Mouse (Mus musculus): ENCODE measurements at regions not wholly inside any gene's neighbourhood (a gene's known extent, or its start where the extent isn't known, plus 50 kb on each side); places are given as distances from the start of the nearest gene placed in this dataset.
"Not testable (repeated sequence)": the region's sequence is repeated elsewhere in the genome, so short reads cannot be mapped to it uniquely, and the experiment has no call there.

GRCm38 (mm10) chr3:109224526-109224925, 101.6 kb downstream of the Slc25a24 start:
- WGBS: 87% methylated on average over 3 of the region's 3 CpGs
- no peaks in the 10 kb centered on the region for H3K9me3 ChIP-seq
- H3K36me3 ChIP-seq: no peaks in the 10 kb centered on the region
- H3K27me3 ChIP-seq: no peaks in the 10 kb centered on the region
- H3K9ac ChIP-seq: no peak overlapping the region
- H3K4me1 ChIP-seq (replicated peaks): no peaks in the 10 kb centered on the region
- no peak for ATAC-seq (ENCODE audit: low read depth)
- no peak overlapping the region for H3K4me3 ChIP-seq
- H3K27ac ChIP-seq (replicated peaks): no peak overlapping the region
- H3K4me2 ChIP-seq: no peak overlapping the region

- no peaks in the 10 kb centered on the region for H3K9me3 ChIP-seq
- no peaks in the 10 kb centered on the region for H3K4me1 ChIP-seq (replicated peaks)
- H3K4me3 ChIP-seq: no peak overlapping the region
- H3K27ac ChIP-seq (replicated peaks): no peak overlapping the region
- no peaks in the 10 kb centered on the region for H3K36me3 ChIP-seq
- no peaks in the 10 kb centered on the region for H3K27me3 ChIP-seq
- 60% methylated on average over 4 of the region's 4 CpGs for WGBS
- ATAC-seq (ENCODE audit: low read depth): no peak
- no peak overlapping the region for H3K4me2 ChIP-seq
- no peak overlapping the region for H3K9ac ChIP-seq
These were observed 106.2 kb upstream of the Vav3 start for GRCm38 (mm10) chr3:109234275-109234674.

GRCm38 (mm10) chr3:109236918-109237317, 103.5 kb upstream of the Vav3 start:
- no peak overlapping the region for H3K9ac ChIP-seq
- no peaks in the 10 kb centered on the region for H3K36me3 ChIP-seq
- H3K4me1 ChIP-seq (replicated peaks): no peaks in the 10 kb centered on the region
- no peak overlapping the region for H3K4me3 ChIP-seq
- no peak overlapping the region for H3K4me2 ChIP-seq
- no peaks in the 10 kb centered on the region for H3K27me3 ChIP-seq
- no peak overlapping the region for H3K27ac ChIP-seq (replicated peaks)
- 86% methylated on average over 5 of the region's 5 CpGs for WGBS
- H3K9me3 ChIP-seq: no peaks in the 10 kb centered on the region
- no peak for ATAC-seq (ENCODE audit: low read depth)

GRCm38 (mm10) chr3:109243491-109243890, 97.0 kb upstream of the Vav3 start:
- no peaks in the 10 kb centered on the region for H3K4me1 ChIP-seq (replicated peaks)
- H3K9me3 ChIP-seq: peaks cover 7% of the 10 kb centered on the region; the same call in 1 of the 2 replicates
- WGBS: 97% methylated on average over 1 of the region's 1 CpGs
- H3K27ac ChIP-seq (replicated peaks): no peak overlapping the region
- H3K4me3 ChIP-seq: no peak overlapping the region
- no peaks in the 10 kb centered on the region for H3K27me3 ChIP-seq
- no peaks in the 10 kb centered on the region for H3K36me3 ChIP-seq
- H3K9ac ChIP-seq: no peak overlapping the region
- no peak overlapping the region for H3K4me2 ChIP-seq
- no peak for ATAC-seq (ENCODE audit: low read depth)

- no peaks in the 10 kb centered on the region for H3K36me3 ChIP-seq
- no peak overlapping the region for H3K4me2 ChIP-seq
- peaks cover 7% of the 10 kb centered on the region; the same call in 1 of the 2 replicates for H3K9me3 ChIP-seq
- H3K4me3 ChIP-seq: no peak overlapping the region
- H3K4me1 ChIP-seq (replicated peaks): no peaks in the 10 kb centered on the region
- WGBS: 45% methylated on average over 1 of the region's 1 CpGs
- no peak for ATAC-seq (ENCODE audit: low read depth)
- H3K27me3 ChIP-seq: no peaks in the 10 kb centered on the region
- H3K9ac ChIP-seq: no peak overlapping the region
- no peak overlapping the region for H3K27ac ChIP-seq (replicated peaks)
These were observed 91.7 kb upstream of the Vav3 start for GRCm38 (mm10) chr3:109248801-109249200.

- no peaks in the 10 kb centered on the region for H3K27me3 ChIP-seq
- ATAC-seq (ENCODE audit: low read depth): no peak
- no peaks in the 10 kb centered on the region for H3K36me3 ChIP-seq
- WGBS: 71% methylated on average over 1 of the region's 1 CpGs
- no peaks in the 10 kb centered on the region for H3K4me1 ChIP-seq (replicated peaks)
- no peak overlapping the region for H3K27ac ChIP-seq (replicated peaks)
- no peak overlapping the region for H3K9ac ChIP-seq
- no peak overlapping the region for H3K4me2 ChIP-seq
- no peak overlapping the region for H3K4me3 ChIP-seq
- H3K9me3 ChIP-seq: peaks cover 7% of the 10 kb centered on the region; the same call in 1 of the 2 replicates
These were observed 91.1 kb upstream of the Vav3 start for GRCm38 (mm10) chr3:109249359-109249758.

- no peak overlapping the region for H3K9ac ChIP-seq
- 81% methylated on average over 2 of the region's 2 CpGs for WGBS
- H3K27ac ChIP-seq (replicated peaks): no peak overlapping the region
- no peak for ATAC-seq (ENCODE audit: low read depth)
- no peaks in the 10 kb centered on the region for H3K36me3 ChIP-seq
- H3K4me3 ChIP-seq: no peak overlapping the region
- H3K9me3 ChIP-seq: peaks cover under 1% of the 10 kb centered on the region; the same call in 1 of the 2 replicates
- no peak overlapping the region for H3K4me2 ChIP-seq
- no peaks in the 10 kb centered on the region for H3K27me3 ChIP-seq
- H3K4me1 ChIP-seq (replicated peaks): no peaks in the 10 kb centered on the region
These were observed 90.5 kb upstream of the Vav3 start for GRCm38 (mm10) chr3:109249989-109250388.

GRCm38 (mm10) chr3:109251716-109252115, 88.7 kb upstream of the Vav3 start:
- H3K9me3 ChIP-seq: no peaks in the 10 kb centered on the region
- WGBS: 71% methylated on average over 1 of the region's 1 CpGs
- no peaks in the 10 kb centered on the region for H3K36me3 ChIP-seq
- H3K27ac ChIP-seq (replicated peaks): no peak overlapping the region
- no peak overlapping the region for H3K9ac ChIP-seq
- no peak for ATAC-seq (ENCODE audit: low read depth)
- no peaks in the 10 kb centered on the region for H3K27me3 ChIP-seq
- no peak overlapping the region for H3K4me2 ChIP-seq
- H3K4me1 ChIP-seq (replicated peaks): no peaks in the 10 kb centered on the region
- H3K4me3 ChIP-seq: no peak overlapping the region

GRCm38 (mm10) chr3:109254001-109254630, 86.3 kb upstream of the Vav3 start:
- 82% methylated on average over 9 of the region's 9 CpGs for WGBS
- no peak overlapping the region for H3K9ac ChIP-seq
- H3K27me3 ChIP-seq: no peaks in the 10 kb centered on the region
- no peaks in the 10 kb centered on the region for H3K4me1 ChIP-seq (replicated peaks)
- no peaks in the 10 kb centered on the region for H3K36me3 ChIP-seq
- no peaks in the 10 kb centered on the region for H3K9me3 ChIP-seq
- H3K4me3 ChIP-seq: no peak overlapping the region
- no peak overlapping the region for H3K27ac ChIP-seq (replicated peaks)
- no peak for ATAC-seq (ENCODE audit: low read depth)
- H3K4me2 ChIP-seq: no peak overlapping the region

- H3K9me3 ChIP-seq: no peaks in the 10 kb centered on the region
- H3K27ac ChIP-seq (replicated peaks): no peak overlapping the region
- 91% methylated on average over 5 of the region's 5 CpGs for WGBS
- H3K9ac ChIP-seq: no peak overlapping the region
- H3K4me2 ChIP-seq: no peak overlapping the region
- no peak overlapping the region for H3K4me3 ChIP-seq
- H3K27me3 ChIP-seq: no peaks in the 10 kb centered on the region
- no peaks in the 10 kb centered on the region for H3K4me1 ChIP-seq (replicated peaks)
- ATAC-seq (ENCODE audit: low read depth): no peak
- H3K36me3 ChIP-seq: no peaks in the 10 kb centered on the region
These were observed 85.5 kb upstream of the Vav3 start for GRCm38 (mm10) chr3:109254957-109255356.

- no peak for ATAC-seq (ENCODE audit: low read depth)
- Histone ChIP-seq H3K9ac (no peak overlapping the region), H3K27me3 (no peaks in the 10 kb centered on the region), H3K36me3 (no peaks in the 10 kb centered on the region), H3K9me3 (no peaks in the 10 kb centered on the region), H3K27ac (replicated peaks) (no peak overlapping the region), H3K4me1 (replicated peaks) (no peaks in the 10 kb centered on the region), H3K4me3 (no peak overlapping the region), H3K4me2 (no peak overlapping the region)
- WGBS: 86% methylated on average over 5 of the region's 5 CpGs
These were observed 83.7 kb upstream of the Vav3 start for GRCm38 (mm10) chr3:109256723-109257122.

- not testable (repeated sequence) for H3K27ac ChIP-seq (replicated peaks); H3K9me3 ChIP-seq; H3K4me3 ChIP-seq; H3K27me3 ChIP-seq; ATAC-seq (ENCODE audit: low read depth); H3K9ac ChIP-seq; H3K4me1 ChIP-seq (replicated peaks); H3K4me2 ChIP-seq; H3K36me3 ChIP-seq
- 69% methylated on average over 8 of the region's 8 CpGs for WGBS
These were observed 73.5 kb upstream of the Vav3 start for GRCm38 (mm10) chr3:109266947-109267346.

- Histone ChIP-seq H3K27me3 (no peaks in the 10 kb centered on the region), H3K4me2 (no peak overlapping the region), H3K4me3 (no peak overlapping the region), H3K9me3 (no peaks in the 10 kb centered on the region), H3K9ac (no peak overlapping the region), H3K27ac (replicated peaks) (no peak overlapping the region), H3K36me3 (no peaks in the 10 kb centered on the region), H3K4me1 (replicated peaks) (peaks cover 10% of the 10 kb centered on the region)
- 13% methylated on average over 1 of the region's 1 CpGs for WGBS
- ATAC-seq (ENCODE audit: low read depth): no peak
These were observed 69.7 kb upstream of the Vav3 start for GRCm38 (mm10) chr3:109270783-109271182.

All from neural tube, embryonic 13.5 days (tissue).